Mouse (Mus musculus) kidney, postnatal 25 days (tissue): ENCODE results near the gene Slc4a11.
"Not testable (repeated sequence)": the region's sequence is repeated elsewhere in the genome, so short reads cannot be mapped to it uniquely, and the experiment has no call there.

Experiments used
- DNase-seq, 2 experiments: peaks; one replicate each; pipeline ENCODE4 v3.0.0; 2021; ENCODE audit warnings: mixed read lengths in 2 of 2

Slc4a11 gene

GRCm38 (mm10) chr2:130679154-130679553 is 18.2 kb downstream of the Slc4a11 start:
- DNase-seq, result no peak

GRCm38 (mm10) chr2:130677211-130677610 is 20.1 kb downstream of the Slc4a11 start:
- no peak for DNase-seq

GRCm38 (mm10) chr2:130667559-130667958 is 29.8 kb downstream of the Slc4a11 start, which contains the start of gene Itpa:
TSS of gene Itpa (plus strand) at chr2:130667610.
- DNase-seq, result peak; percentile 87 to 95

- peak; percentile 94 to 96 for DNase-seq
Measured at GRCm38 (mm10) chr2:130664102-130664701, 33.1 kb downstream of the Slc4a11 start, which contains the start of gene Ddrgk1. TSS of gene Ddrgk1 (minus strand) at chr2:130664659.

GRCm38 (mm10) chr2:130663342-130663741 is 34.0 kb downstream of the Slc4a11 start:
- DNase-seq, result no peak

- no peak for DNase-seq
Measured at GRCm38 (mm10) chr2:130658530-130658929, 38.8 kb downstream of the Slc4a11 start.

- DNase-seq, result no peak
Measured at GRCm38 (mm10) chr2:130657541-130657940, 39.8 kb downstream of the Slc4a11 start.

- DNase-seq, result no peak
Measured at GRCm38 (mm10) chr2:130656536-130656935, 40.8 kb downstream of the Slc4a11 start.

- no peak for DNase-seq
Measured at GRCm38 (mm10) chr2:130655660-130656339, 41.5 kb downstream of the Slc4a11 start.

GRCm38 (mm10) chr2:130653760-130654159 is 43.6 kb downstream of the Slc4a11 start:
- no peak for DNase-seq

- no peak for DNase-seq
Measured at GRCm38 (mm10) chr2:130653303-130653702, 44.0 kb downstream of the Slc4a11 start.

- DNase-seq, result not testable (repeated sequence)
Measured at GRCm38 (mm10) chr2:130649028-130649427, 48.3 kb downstream of the Slc4a11 start.

GRCm38 (mm10) chr2:130645198-130645597 is 52.1 kb downstream of the Slc4a11 start:
- no peak for DNase-seq

- peak; percentile 93 to 97 for DNase-seq
Measured at GRCm38 (mm10) chr2:130642684-130643369, 54.5 kb downstream of the Slc4a11 start, which contains the start of gene Lzts3. TSS of gene Lzts3 (minus strand) at chr2:130642803.

GRCm38 (mm10) chr2:130642197-130642660 is 55.1 kb downstream of the Slc4a11 start:
- DNase-seq, result peak in 1 of 2 experiments; percentile 59

GRCm38 (mm10) chr2:130641351-130642025 is 55.8 kb downstream of the Slc4a11 start:
- DNase-seq, result peak; percentile 33 to 72

GRCm38 (mm10) chr2:130639276-130639675 is 58.0 kb downstream of the Slc4a11 start:
- peak; percentile 59 to 80 for DNase-seq

- peak; percentile 93 to 97 for DNase-seq
Measured at GRCm38 (mm10) chr2:130638101-130638611, 59.2 kb downstream of the Slc4a11 start.

GRCm38 (mm10) chr2:130635847-130636246 is 61.5 kb downstream of the Slc4a11 start:
- peak in 1 of 2 experiments; percentile 52 for DNase-seq

- DNase-seq, result peak in 1 of 2 experiments; percentile 46
Measured at GRCm38 (mm10) chr2:130634739-130635411, 62.4 kb downstream of the Slc4a11 start.
